Mouse (Mus musculus) heart, embryonic 10.5 days (tissue): Measurements from ENCODE around the gene Mthfd1l. TPM values are rescaled to one million over a fixed set of nuclear protein-coding genes. Genes with fewer than 3 reads are reported as not detected.
A peak's percentile ranks its signal among the peaks of the same experiment; 100 is the strongest.

ENCODE experiments used
- DNase-seq: peaks from one replicate; pipeline ENCODE4 v3.0.0-alpha.2; 2017; ENCODE audit warnings: low spot score
- H3K27ac ChIP-seq: fragments of 300-500 bp; sonication (generic); 2 replicates; pipeline ENCODE4 v1.5.1; 2016; ENCODE audit warnings: mild to moderate bottlenecking
- H3K27me3 ChIP-seq: fragments of 300-500 bp; sonication (generic); 2 replicates; pipeline ENCODE4 v1.6.1; 2016; ENCODE audit warnings: mild to moderate bottlenecking; ENCODE audit not compliant: poor library complexity, insufficient read depth, severe bottlenecking
- H3K36me3 ChIP-seq: fragments of 300-500 bp; sonication (generic); 2 replicates; pipeline ENCODE4 v1.6.1; 2016; ENCODE audit warnings: mild to moderate bottlenecking, moderate library complexity
- H3K4me1 ChIP-seq: fragments of 300-500 bp; sonication (generic); 2 replicates; pipeline ENCODE4 v1.6.1; 2016; ENCODE audit warnings: mild to moderate bottlenecking
- H3K4me3 ChIP-seq: fragments of 300-500 bp; sonication (generic); 2 replicates; pipeline ENCODE4 v1.5.1; 2016; ENCODE audit warnings: mild to moderate bottlenecking, moderate library complexity
- H3K9me3 ChIP-seq: fragments of 300-500 bp; sonication (generic); 2 replicates; pipeline ENCODE4 v1.6.1; 2016; ENCODE audit warnings: mild to moderate bottlenecking, moderate library complexity
- WGBS: fragments of 180-500 bp; shearing (Covaris S2); methylation state at CpG from one replicate; pipeline ENCODE4 v1.1.7; 2016; 5-methylcytosine and 5-hydroxymethylcytosine counted together
- polyA plus RNA-seq: library from polyadenylated mRNA; unstranded; fragments of >200 nt; fragmentation: Nextera tagmentation; extraction: Ambion mirVana; gene quantifications from 2 replicates; pipeline ENCODE4 v1.2.1, GENCODE M21; 2016

Mthfd1l gene
- polyA plus RNA-seq, 1 experiment from 2014 or later = 23.2 TPM

DNA sequence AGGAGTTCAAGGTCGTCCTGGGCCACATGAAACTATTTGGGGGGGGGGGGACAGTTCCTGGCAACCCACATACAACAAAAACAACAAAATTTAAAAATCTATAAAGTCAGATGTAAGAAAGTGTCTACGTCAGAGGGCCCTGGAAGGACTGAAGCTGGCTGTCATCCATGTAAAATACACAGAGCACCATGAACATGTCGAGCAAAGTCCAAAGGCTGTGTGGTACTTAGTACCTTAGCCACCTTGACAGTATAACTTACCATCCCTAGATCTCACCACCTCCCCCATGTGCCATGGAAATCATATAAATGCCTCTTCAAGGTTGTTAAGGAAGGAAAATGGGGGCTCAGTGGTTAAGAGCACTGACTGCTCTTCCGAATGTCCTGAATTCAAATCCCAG, 174.0 kb downstream of the Mthfd1l start:
- Histone ChIP-seq H3K9me3 (no peaks in the 10 kb centered on the region), H3K27me3 (no peaks in the 10 kb centered on the region), H3K4me3 (no peak overlapping the region), H3K36me3 (peaks cover 18% of the 10 kb centered on the region; the same call in 1 of the 2 replicates), H3K27ac (no peak overlapping the region), H3K4me1 (no peaks in the 10 kb centered on the region)
- 83% methylated on average over 4 of the region's 4 CpGs for WGBS
- no peak for DNase-seq

DNA sequence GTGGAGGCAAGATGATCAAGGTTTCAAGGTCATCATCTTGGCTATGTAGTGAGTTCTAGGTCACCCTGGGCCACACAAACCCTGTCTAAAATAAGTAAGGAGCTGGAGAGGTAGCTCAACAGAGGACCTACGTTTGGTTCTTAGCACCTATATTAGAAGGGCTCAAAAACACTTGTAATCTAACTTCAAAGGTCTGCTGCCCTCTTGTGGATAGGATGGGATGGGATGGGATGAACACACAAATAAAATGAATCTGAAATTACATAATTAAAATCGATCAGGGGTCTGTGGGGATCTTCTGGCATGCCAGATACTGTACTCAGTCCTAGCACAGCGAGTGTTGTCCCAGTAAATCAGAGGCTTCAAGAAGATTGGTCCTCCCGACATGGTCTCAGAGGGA, 178.2 kb downstream of the Mthfd1l start:
- Histone ChIP-seq H3K27ac (no peak overlapping the region), H3K4me1 (no peaks in the 10 kb centered on the region), H3K27me3 (no peaks in the 10 kb centered on the region), H3K36me3 (peaks cover 21% of the 10 kb centered on the region), H3K4me3 (no peak overlapping the region), H3K9me3 (no peaks in the 10 kb centered on the region)
- DNase-seq = no peak
- WGBS = 93% methylated on average over 4 of the region's 4 CpGs

DNA sequence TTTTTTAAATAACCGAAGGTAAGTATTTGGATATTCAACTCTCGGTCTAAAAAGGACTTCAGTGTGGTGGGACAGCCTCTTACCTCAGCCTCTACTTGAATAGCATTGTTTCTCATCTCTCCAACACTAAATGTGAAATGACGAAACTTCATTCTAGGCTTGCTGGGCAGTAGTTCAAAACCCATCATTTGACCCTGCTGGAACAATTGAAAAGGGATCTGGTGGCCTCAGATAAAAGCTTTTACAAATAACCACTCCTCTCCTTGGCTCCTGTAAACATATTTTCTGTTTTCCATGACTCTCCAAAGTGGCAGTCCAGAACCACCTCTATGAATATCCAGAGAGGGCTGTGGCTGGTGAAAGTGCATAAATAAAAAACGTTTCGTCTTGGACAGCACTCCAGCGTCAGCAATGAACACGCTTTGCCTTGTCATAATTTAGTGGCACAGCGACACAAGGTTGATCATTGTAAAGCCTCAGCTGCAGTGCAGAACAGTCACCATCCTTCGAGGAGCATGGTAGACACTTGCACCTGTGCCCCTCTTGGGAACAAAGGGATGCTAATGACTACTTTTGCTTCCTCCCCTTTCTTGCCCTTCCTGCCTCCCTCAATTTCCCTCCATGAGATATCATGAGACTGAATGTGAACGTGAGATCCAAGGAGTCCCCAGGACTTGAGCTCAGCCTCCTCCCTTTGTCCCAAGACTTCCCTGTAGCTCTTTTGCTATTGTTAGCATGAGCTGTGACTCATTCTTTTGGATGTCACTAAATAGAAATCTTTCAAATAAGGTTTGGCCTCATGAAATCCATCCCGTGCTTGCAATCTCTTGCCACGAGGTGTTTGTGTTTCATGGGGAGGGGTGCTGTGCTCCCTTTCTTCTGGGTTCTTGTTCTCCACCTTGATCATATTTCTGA, 179.2 kb downstream of the Mthfd1l start:
- no peak overlapping the region for H3K4me3 ChIP-seq
- H3K27ac ChIP-seq = no peak overlapping the region
- peaks cover 21% of the 10 kb centered on the region for H3K36me3 ChIP-seq
- WGBS = 87% methylated on average over 12 of the region's 12 CpGs
- DNase-seq = no peak
- no peaks in the 10 kb centered on the region for H3K4me1 ChIP-seq
- H3K9me3 ChIP-seq = no peaks in the 10 kb centered on the region
- H3K27me3 ChIP-seq = no peaks in the 10 kb centered on the region

DNA sequence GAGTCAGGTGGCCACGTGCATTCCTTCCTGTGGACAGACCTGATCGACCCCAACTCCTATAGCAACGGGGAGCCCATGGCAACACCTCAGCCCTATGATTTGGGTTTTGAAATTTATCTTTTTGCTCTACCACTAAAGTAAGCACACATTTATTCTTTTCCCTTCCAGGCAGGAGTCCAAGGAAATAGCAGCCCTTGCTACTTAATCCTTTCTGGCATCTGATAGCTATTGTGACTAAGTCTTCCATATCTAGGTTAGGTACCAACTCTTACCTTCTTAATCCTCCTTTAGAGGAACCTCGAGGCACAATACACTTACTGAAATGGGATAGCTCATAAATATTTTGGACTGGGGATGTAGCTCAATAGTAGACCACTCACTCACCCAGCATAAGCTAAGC, 180.1 kb downstream of the Mthfd1l start:
- Histone ChIP-seq H3K4me1 (no peaks in the 10 kb centered on the region), H3K9me3 (no peaks in the 10 kb centered on the region), H3K27me3 (no peaks in the 10 kb centered on the region), H3K27ac (no peak overlapping the region), H3K36me3 (peaks cover 26% of the 10 kb centered on the region), H3K4me3 (no peak overlapping the region)
- 81% methylated on average over 4 of the region's 4 CpGs for WGBS
- no peak for DNase-seq

DNA sequence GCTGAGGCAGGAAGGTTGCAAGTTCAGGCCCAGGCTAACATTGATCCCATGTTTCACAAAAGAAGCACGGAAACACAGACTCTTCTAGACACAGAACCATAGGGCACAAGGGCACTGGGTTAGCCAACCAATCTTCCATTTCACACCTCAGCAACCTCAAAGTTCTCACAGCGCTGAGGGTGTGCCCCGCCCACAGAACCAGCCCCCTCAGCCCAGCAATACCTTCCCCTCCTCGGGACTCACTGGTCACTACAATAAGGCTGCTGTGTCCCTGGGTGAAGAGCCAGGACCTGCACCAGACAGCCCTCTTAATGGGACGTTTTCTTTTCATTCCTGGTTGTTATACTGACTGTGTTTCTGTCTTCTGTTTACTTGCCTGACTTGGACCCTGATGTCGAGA, 181.1 kb downstream of the Mthfd1l start:
- Histone ChIP-seq H3K4me3 (no peak overlapping the region), H3K36me3 (peaks cover 23% of the 10 kb centered on the region), H3K27ac (no peak overlapping the region), H3K9me3 (no peaks in the 10 kb centered on the region), H3K27me3 (no peaks in the 10 kb centered on the region), H3K4me1 (no peaks in the 10 kb centered on the region)
- 58% methylated on average over 6 of the region's 6 CpGs for WGBS
- DNase-seq = no peak

DNA sequence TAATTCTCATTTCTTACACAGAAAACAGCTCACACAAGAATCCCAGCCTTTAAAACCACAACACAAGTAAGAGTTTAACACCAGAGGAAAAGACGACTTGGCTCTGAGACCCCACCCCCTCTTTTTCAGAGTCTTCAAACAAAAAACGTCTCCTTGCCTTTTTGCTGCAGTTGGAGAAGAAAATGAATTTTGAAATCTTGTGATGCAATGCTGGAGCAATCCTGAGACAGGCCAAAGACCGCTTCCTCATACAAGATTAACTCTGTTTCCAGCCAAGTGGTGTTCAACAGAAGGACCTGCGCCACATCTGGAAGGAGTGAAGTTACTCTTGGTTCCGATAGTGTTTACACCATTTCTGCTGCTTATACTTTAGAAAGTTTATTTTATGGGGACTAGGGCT, 182.6 kb downstream of the Mthfd1l start:
- 86% methylated on average over 5 of the region's 5 CpGs for WGBS
- H3K4me1 ChIP-seq = peaks cover 9% of the 10 kb centered on the region
- H3K4me3 ChIP-seq = no peak overlapping the region
- no peaks in the 10 kb centered on the region for H3K27me3 ChIP-seq
- DNase-seq = no peak
- no peaks in the 10 kb centered on the region for H3K9me3 ChIP-seq
- no peak overlapping the region for H3K27ac ChIP-seq
- peaks cover 17% of the 10 kb centered on the region for H3K36me3 ChIP-seq

DNA sequence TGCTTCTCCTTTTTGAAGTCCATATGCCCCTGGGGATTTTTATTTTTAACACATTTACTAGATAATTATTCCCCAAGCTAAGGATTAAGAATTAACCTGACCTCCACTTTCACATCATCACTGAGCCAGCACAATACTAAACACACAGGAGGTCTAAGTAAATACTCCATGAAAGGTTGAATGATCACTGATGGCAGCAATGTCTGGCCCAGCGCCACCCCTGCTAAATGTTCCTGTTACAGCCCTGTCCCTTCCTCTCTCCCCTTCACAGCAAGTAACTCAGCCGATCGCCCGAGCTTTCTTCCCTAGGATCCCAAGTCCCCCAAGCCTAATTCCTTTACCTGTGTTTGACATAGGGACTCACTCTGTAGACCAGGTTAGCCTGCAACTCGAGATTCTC, 185.6 kb downstream of the Mthfd1l start:
- 85% methylated on average over 5 of the region's 5 CpGs for WGBS
- Histone ChIP-seq H3K4me3 (no peak overlapping the region), H3K27ac (no peak overlapping the region), H3K9me3 (no peaks in the 10 kb centered on the region), H3K36me3 (peaks cover 8% of the 10 kb centered on the region; the same call in 1 of the 2 replicates), H3K4me1 (peaks cover 23% of the 10 kb centered on the region), H3K27me3 (no peaks in the 10 kb centered on the region)
- no peak for DNase-seq

DNA sequence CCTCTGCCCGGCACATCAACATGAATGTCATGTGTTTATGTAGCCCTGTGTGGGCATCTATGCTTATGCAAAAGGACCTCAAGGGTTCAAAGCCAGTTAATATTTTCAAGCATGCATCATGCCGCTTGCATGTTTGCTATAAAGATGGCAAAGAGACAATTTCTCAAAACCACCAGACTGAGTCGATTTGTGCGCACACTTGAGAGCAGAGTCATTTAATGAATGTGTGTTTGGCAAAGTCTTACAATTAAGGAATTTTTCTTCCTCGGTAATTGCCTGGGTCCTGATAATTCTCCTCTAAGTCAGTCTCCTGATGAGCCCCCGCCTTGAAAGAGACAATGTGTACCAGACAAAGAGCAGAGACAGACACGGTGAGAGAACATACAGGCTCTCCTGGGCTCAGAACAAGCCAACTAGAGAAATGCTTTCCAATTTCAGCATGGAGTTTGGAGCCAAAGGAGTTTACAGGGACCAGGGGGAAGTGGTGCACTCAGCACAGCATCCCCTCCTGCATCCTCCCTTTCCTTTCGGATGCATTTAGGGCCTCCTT, 186.7 kb downstream of the Mthfd1l start:
- no peak overlapping the region for H3K4me3 ChIP-seq
- H3K27ac ChIP-seq = peak overlapping the region; percentile 30; the same call in 1 of the 2 replicates
- 75% methylated on average over 8 of the region's 8 CpGs for WGBS
- H3K36me3 ChIP-seq = peaks cover 8% of the 10 kb centered on the region; the same call in 1 of the 2 replicates
- H3K4me1 ChIP-seq = peaks cover 23% of the 10 kb centered on the region
- H3K9me3 ChIP-seq = no peaks in the 10 kb centered on the region
- no peak for DNase-seq
- H3K27me3 ChIP-seq = no peaks in the 10 kb centered on the region

DNA sequence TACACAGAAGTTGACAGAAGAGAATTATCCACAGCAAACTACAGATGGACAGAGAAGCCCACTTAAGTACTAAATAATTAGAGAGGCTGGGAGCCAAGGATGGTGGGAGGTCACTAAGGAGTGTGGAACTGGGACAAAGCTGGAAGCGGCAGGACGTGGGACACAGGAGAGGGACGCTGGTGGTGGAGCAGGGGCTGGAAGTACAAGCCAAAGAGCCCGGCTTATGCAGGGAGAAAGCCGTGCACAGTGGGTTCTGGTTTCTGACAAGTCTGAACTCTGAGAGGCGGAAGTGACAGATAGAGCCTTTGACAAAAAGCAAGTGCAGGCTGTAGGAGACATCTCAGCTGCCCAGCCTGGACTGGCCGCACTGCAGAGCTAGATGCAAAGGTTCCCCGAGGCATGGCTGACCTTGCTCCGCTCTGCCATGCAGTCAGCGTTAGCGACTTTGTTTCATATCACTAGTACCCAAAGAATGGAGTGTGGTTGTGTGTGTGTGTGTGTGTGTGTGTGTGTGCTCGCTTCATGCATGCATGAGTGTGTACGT, 187.4 kb downstream of the Mthfd1l start:
- 53% methylated on average over 13 of the region's 13 CpGs for WGBS
- Histone ChIP-seq H3K4me3 (no peak overlapping the region), H3K4me1 (peaks cover 23% of the 10 kb centered on the region), H3K27me3 (no peaks in the 10 kb centered on the region), H3K27ac (peak overlapping the region; percentile 75), H3K9me3 (no peaks in the 10 kb centered on the region), H3K36me3 (peaks cover 8% of the 10 kb centered on the region; the same call in 1 of the 2 replicates)
- no peak for DNase-seq

DNA sequence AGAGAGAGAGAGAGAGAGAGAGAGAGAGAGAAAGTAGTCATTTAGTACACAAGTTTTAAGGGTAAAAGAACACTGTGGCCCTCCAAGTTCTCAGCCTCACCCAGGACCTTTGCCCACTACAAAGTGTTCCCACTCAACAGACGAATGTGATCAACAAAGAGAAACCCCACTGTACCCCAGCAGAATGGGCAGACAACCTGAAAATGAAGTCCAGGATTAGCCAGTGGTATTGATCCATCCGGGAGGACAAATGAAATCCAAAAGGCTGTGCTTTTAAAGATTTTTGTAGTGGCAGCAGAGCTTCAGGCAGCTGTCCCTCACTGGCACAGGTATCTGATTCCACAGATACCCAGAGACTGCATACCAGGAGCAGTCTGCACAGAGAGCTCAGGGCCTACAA, 189.1 kb downstream of the Mthfd1l start:
- H3K27ac ChIP-seq = 0 out of 2 replicates have a peak overlapping the region, but pooled peaks have one; percentile 36
- H3K9me3 ChIP-seq = no peaks in the 10 kb centered on the region
- 69% methylated on average over 2 of the region's 2 CpGs for WGBS
- H3K4me1 ChIP-seq = peaks cover 23% of the 10 kb centered on the region
- H3K36me3 ChIP-seq = peaks cover 4% of the 10 kb centered on the region; the same call in 1 of the 2 replicates
- no peak for DNase-seq
- H3K27me3 ChIP-seq = no peaks in the 10 kb centered on the region
- no peak overlapping the region for H3K4me3 ChIP-seq

DNA sequence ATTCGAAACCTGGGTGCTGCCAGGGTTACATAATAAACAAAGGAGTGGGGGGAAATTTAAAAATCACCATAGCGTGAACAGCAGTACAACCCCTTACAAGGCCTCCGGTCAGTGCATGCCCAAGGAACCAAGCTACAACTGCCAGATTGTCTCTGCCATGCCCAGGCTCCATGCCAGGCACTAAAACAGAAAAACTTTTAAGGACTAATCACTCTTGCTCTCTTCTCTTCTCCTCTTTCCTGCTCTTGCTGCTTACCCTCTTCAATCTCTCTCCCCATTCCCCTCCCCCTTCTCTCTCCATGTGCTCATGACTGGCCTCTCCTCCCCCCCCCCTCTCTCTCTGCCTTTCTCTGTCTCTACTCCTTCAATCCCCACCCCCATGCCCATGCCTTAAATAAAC, 190.1 kb downstream of the Mthfd1l start:
- Histone ChIP-seq H3K27ac (peak overlapping the region; percentile 52; the same call in 1 of the 2 replicates), H3K4me1 (peaks cover 23% of the 10 kb centered on the region), H3K27me3 (no peaks in the 10 kb centered on the region), H3K9me3 (no peaks in the 10 kb centered on the region), H3K36me3 (no peaks in the 10 kb centered on the region), H3K4me3 (no peak overlapping the region)
- DNase-seq = no peak
- 80% methylated on average over 3 of the region's 3 CpGs for WGBS

DNA sequence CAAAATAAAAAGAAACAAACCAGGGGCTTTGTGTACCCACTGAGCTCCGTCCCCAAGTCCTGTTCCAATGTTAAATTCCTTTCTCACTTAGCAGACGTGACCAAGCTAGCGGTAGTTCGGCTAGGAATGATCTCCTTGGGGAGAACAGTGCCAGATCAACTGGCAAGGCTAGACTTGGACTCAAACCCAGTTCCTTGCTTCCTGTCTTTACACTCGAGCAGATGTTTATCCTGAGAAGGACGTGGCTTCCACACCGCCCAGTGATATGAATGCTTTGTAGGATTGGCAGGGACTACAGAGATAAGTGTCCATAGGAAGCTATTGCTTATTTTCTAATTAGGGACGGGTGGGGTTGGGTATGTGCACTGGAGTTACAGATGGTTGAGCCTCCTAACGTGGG, 191.8 kb downstream of the Mthfd1l start:
- Histone ChIP-seq H3K4me3 (no peak overlapping the region), H3K36me3 (no peaks in the 10 kb centered on the region), H3K4me1 (peaks cover 27% of the 10 kb centered on the region), H3K9me3 (no peaks in the 10 kb centered on the region), H3K27me3 (no peaks in the 10 kb centered on the region), H3K27ac (no peak overlapping the region)
- DNase-seq = no peak
- 81% methylated on average over 9 of the region's 9 CpGs for WGBS

DNA sequence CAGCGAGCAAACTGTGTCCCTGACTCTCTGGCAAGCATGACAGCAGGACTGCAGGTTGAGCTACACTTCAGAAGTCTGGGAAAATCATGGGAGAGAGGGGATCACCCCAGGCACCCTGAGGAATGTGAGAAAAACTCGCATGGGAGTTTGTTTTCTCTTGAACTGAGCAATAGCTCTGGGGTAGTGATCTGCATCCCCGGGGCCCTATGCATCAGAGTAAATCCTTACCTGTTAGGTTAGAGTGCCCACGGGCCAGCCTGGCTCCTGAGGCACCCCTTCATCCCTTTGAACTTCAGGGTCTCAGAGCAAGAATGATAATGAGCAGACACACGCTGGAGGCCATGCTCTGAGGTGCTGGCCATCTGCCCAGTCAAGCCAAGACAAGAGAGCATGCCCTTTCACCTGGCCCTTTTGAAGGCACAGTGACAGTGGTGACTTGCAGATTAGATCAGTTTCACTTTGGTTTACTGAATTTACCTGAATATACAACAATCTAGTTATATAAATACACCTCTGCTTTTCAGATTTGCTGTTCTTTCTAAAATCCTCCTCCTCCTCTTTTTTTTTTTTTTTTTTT, 195.4 kb downstream of the Mthfd1l start:
- no peak for DNase-seq
- Histone ChIP-seq H3K4me3 (no peak overlapping the region), H3K36me3 (no peaks in the 10 kb centered on the region), H3K9me3 (no peaks in the 10 kb centered on the region), H3K27me3 (no peaks in the 10 kb centered on the region), H3K4me1 (peaks cover 5% of the 10 kb centered on the region), H3K27ac (0 out of 2 replicates have a peak overlapping the region, but pooled peaks have one; percentile 42)
- 30% methylated on average over 5 of the region's 5 CpGs for WGBS
